Mouse (Mus musculus): ENCODE data around the gene St3gal4. TPM values are rescaled to one million over a fixed set of nuclear protein-coding genes. Genes with fewer than 3 reads are reported as not detected.

St3gal4 gene
- polyA plus RNA-seq, 1 experiment from 2014 or later: 11.7 TPM

- Histone ChIP-seq H3K27ac (no peak overlapping the region), H3K27me3 (ENCODE audit: insufficient read depth, low read length) (no peaks in the 10 kb centered on the region), H3K4me1 (replicated peaks; ENCODE audit: insufficient read depth, low read length) (no peaks in the 10 kb centered on the region), H3K9me3 (replicated peaks; ENCODE audit: low read length) (no peaks in the 10 kb centered on the region), H3K4me3 (replicated peaks; ENCODE audit: low read depth, low read length) (no peak overlapping the region), H3K36me3 (ENCODE audit: insufficient read depth, low read length) (0 out of 2 replicates have a peak, but pooled peaks cover 12% of the 10 kb centered on the region), H3K4me2 (ENCODE audit: low read length) (no peak overlapping the region), H3K9ac (ENCODE audit: low read depth, low read length) (no peak overlapping the region)
- 88% methylated on average over 11 of the region's 11 CpGs for WGBS
- TF ChIP-seq CTCF (IDR thresholded peaks at IDR 0.05; ENCODE audit: low read depth): no peak
- DNase-seq (ENCODE audit: low spot score): no peak
- no peak for ATAC-seq (replicated peaks; ENCODE audit: low FRiP score, low read depth)
Measured at GRCm38 (mm10) chr9:35055528-35056330, 63.3 kb downstream of the St3gal4 start.

DNA sequence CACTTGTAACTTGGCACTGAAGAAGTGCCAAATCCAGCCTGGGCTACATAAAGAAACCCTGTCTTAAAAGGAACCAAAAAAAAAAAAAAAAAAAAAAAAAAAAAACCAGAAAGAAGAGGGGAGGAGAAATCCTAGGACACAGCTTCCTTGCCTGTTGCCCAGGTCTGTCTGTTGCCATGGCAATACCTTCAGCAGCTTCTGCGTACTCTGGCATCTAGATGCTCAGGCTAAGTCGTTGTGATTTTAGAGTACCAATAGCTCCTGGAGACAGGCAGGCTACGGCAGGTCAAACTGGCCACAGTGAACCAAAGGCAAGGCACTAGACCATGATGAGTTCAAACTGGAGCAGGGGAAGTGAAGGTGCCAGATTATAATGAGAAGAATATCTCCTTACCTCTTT, 65.4 kb downstream of the St3gal4 start:
- H3K4me1 ChIP-seq (replicated peaks; ENCODE audit: insufficient read depth, low read length): no peaks in the 10 kb centered on the region
- no peak overlapping the region for H3K4me3 ChIP-seq (replicated peaks; ENCODE audit: low read depth, low read length)
- H3K27me3 ChIP-seq (ENCODE audit: insufficient read depth, low read length): no peaks in the 10 kb centered on the region
- no peak overlapping the region for H3K27ac ChIP-seq
- 0 out of 2 replicates have a peak, but pooled peaks cover 12% of the 10 kb centered on the region for H3K36me3 ChIP-seq (ENCODE audit: insufficient read depth, low read length)
- no peaks in the 10 kb centered on the region for H3K9me3 ChIP-seq (replicated peaks; ENCODE audit: low read length)
- H3K9ac ChIP-seq (ENCODE audit: low read depth, low read length): no peak overlapping the region
- DNase-seq (ENCODE audit: low spot score): no peak
- WGBS: 73% methylated on average over 3 of the region's 3 CpGs
- TF ChIP-seq CTCF (IDR thresholded peaks at IDR 0.05; ENCODE audit: low read depth): no peak
- no peak overlapping the region for H3K4me2 ChIP-seq (ENCODE audit: low read length)
- ATAC-seq (replicated peaks; ENCODE audit: low FRiP score, low read depth): no peak

DNA sequence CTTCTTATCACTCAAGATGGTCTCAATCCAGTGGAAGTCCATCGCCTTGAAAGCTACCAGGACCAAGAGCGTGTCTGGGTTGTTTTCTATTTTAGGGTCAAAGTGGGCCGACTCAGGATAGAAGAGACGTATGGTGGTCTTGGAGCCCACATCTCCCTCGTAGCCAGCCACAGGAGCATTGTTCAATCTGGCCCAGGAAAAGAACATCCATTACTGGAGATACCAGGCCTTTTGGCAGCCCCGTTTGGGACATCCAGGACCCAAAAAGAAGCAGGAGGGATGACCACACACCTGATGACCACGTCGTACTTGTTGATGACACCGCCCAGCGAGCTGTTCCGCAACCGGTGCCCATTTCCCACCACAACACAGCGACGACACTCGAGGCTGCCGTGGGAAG, 66.0 kb downstream of the St3gal4 start:
- 0 out of 2 replicates have a peak, but pooled peaks cover 12% of the 10 kb centered on the region for H3K36me3 ChIP-seq (ENCODE audit: insufficient read depth, low read length)
- no peak overlapping the region for H3K27ac ChIP-seq
- WGBS: 93% methylated on average over 16 of the region's 16 CpGs
- H3K4me1 ChIP-seq (replicated peaks; ENCODE audit: insufficient read depth, low read length): no peaks in the 10 kb centered on the region
- no peaks in the 10 kb centered on the region for H3K9me3 ChIP-seq (replicated peaks; ENCODE audit: low read length)
- H3K27me3 ChIP-seq (ENCODE audit: insufficient read depth, low read length): no peaks in the 10 kb centered on the region
- ATAC-seq (replicated peaks; ENCODE audit: low FRiP score, low read depth): no peak
- no peak overlapping the region for H3K4me2 ChIP-seq (ENCODE audit: low read length)
- no peak overlapping the region for H3K9ac ChIP-seq (ENCODE audit: low read depth, low read length)
- no peak for TF ChIP-seq CTCF (IDR thresholded peaks at IDR 0.05; ENCODE audit: low read depth)
- no peak overlapping the region for H3K4me3 ChIP-seq (replicated peaks; ENCODE audit: low read depth, low read length)
- no peak for DNase-seq (ENCODE audit: low spot score)

DNA sequence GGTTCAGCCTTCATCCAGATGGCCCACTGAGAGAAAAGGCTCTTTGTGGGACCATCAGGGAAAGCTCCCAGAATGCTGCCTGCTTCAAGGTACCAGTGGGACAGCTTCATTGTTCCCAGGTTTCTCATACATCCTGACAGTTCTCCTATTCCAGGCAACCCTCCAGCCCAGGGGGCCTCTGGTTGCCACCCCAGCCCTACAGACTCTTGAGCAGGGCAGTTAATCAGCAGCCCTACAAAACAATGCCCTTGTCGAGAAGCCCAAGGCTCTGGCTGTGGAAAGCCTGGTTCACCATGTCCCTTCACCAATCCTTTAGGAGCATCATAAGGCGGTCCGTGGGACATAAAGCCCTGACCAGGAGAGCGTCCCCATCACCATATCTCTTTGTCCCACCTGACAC, 66.4 kb downstream of the St3gal4 start:
- Histone ChIP-seq H3K4me2 (ENCODE audit: low read length) (no peak overlapping the region), H3K9ac (ENCODE audit: low read depth, low read length) (no peak overlapping the region), H3K4me1 (replicated peaks; ENCODE audit: insufficient read depth, low read length) (no peaks in the 10 kb centered on the region), H3K27ac (no peak overlapping the region), H3K27me3 (ENCODE audit: insufficient read depth, low read length) (no peaks in the 10 kb centered on the region), H3K9me3 (replicated peaks; ENCODE audit: low read length) (no peaks in the 10 kb centered on the region), H3K36me3 (ENCODE audit: insufficient read depth, low read length) (0 out of 2 replicates have a peak, but pooled peaks cover 12% of the 10 kb centered on the region), H3K4me3 (replicated peaks; ENCODE audit: low read depth, low read length) (no peak overlapping the region)
- whole genome bisulfite sequencing: 89% methylated on average over 4 of the region's 4 CpGs
- no peak for DNase-seq (ENCODE audit: low spot score)
- no peak for TF ChIP-seq CTCF (IDR thresholded peaks at IDR 0.05; ENCODE audit: low read depth)
- no peak for ATAC-seq (replicated peaks; ENCODE audit: low FRiP score, low read depth)

- Histone ChIP-seq H3K4me3 (replicated peaks; ENCODE audit: low read depth, low read length) (no peak overlapping the region), H3K9me3 (replicated peaks; ENCODE audit: low read length) (no peaks in the 10 kb centered on the region), H3K27me3 (ENCODE audit: insufficient read depth, low read length) (no peaks in the 10 kb centered on the region), H3K4me1 (replicated peaks; ENCODE audit: insufficient read depth, low read length) (no peaks in the 10 kb centered on the region), H3K4me2 (ENCODE audit: low read length) (no peak overlapping the region), H3K27ac (no peak overlapping the region), H3K36me3 (ENCODE audit: insufficient read depth, low read length) (0 out of 2 replicates have a peak, but pooled peaks cover 12% of the 10 kb centered on the region), H3K9ac (ENCODE audit: low read depth, low read length) (no peak overlapping the region)
- no peak for TF ChIP-seq CTCF (IDR thresholded peaks at IDR 0.05; ENCODE audit: low read depth)
- DNase-seq (ENCODE audit: low spot score) (no peak), ATAC-seq (replicated peaks; ENCODE audit: low FRiP score, low read depth) (no peak)
- WGBS: 92% methylated on average over 4 of the region's 4 CpGs
Measured at GRCm38 (mm10) chr9:35051666-35052065, 67.4 kb downstream of the St3gal4 start.

DNA sequence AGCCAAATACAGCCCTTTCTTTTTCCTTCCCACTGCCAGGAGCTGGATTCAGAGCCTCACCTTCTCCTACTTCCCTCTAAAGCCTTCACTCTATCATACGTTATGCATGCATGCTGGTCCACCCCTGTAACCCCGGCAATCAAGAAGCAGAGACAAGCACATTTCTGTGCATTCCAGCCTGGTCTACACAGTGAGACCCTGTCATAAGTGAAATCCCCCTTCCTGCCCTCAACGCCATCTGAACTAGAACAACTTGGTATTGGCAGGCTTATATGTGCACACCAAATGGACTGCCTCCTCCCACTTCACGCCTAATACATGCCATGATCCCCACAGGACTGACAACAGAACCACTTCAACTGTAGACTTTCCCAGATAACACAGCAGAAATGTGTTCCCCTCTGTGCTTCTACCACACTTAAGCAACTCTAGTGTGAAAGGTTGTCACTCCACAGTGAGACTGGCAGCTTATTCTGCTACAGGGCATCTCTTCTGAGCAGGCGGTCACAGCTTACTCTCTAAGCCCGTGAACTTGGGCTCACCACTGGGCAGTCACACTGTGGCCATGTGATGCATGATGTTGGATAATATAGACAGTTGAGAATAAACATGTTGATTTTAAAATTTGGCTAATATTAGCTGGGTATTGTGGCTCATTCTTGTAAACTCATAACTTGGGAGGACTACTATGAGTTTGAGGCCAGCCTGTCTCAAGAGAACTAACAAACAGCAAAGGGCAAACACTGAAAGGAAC, 68.2 kb downstream of the St3gal4 start:
- no peak overlapping the region for H3K9ac ChIP-seq (ENCODE audit: low read depth, low read length)
- H3K4me3 ChIP-seq (replicated peaks; ENCODE audit: low read depth, low read length): no peak overlapping the region
- H3K4me1 ChIP-seq (replicated peaks; ENCODE audit: insufficient read depth, low read length): no peaks in the 10 kb centered on the region
- H3K27ac ChIP-seq: no peak overlapping the region
- H3K27me3 ChIP-seq (ENCODE audit: insufficient read depth, low read length): no peaks in the 10 kb centered on the region
- WGBS: 91% methylated on average over 6 of the region's 6 CpGs
- no peaks in the 10 kb centered on the region for H3K9me3 ChIP-seq (replicated peaks; ENCODE audit: low read length)
- H3K36me3 ChIP-seq (ENCODE audit: insufficient read depth, low read length): 0 out of 2 replicates have a peak, but pooled peaks cover 12% of the 10 kb centered on the region
- ATAC-seq (replicated peaks; ENCODE audit: low FRiP score, low read depth) (no peak), DNase-seq (ENCODE audit: low spot score) (no peak)
- TF ChIP-seq CTCF (IDR thresholded peaks at IDR 0.05; ENCODE audit: low read depth): no peak
- no peak overlapping the region for H3K4me2 ChIP-seq (ENCODE audit: low read length)

All from kidney, postnatal 0 days (tissue).